Mouse (Mus musculus): ENCODE measurements around the gene Fam114a2. TPM values are rescaled to one million over a fixed set of nuclear protein-coding genes. Genes with fewer than 3 reads are reported as not detected.
"Not testable (repeated sequence)": the region's sequence is repeated elsewhere in the genome, so short reads cannot be mapped to it uniquely, and the experiment has no call there.

The Fam114a2 gene
- 52.3 and 59.1 TPM in 2 replicates for polyA plus RNA-seq (2014; fragmentation: Nextera tagmentation; extraction: Ambion mirVana)

- Histone ChIP-seq H3K4me1 (ENCODE audit: control insufficient read depth, insufficient read depth, low read length) (peaks cover 8% of the 10 kb centered on the region; the same call in 1 of the 2 replicates), H3K27me3 (ENCODE audit: control insufficient read depth, insufficient read depth, low read length) (no peaks in the 10 kb centered on the region), H3K9ac (ENCODE audit: low read length) (peak within 1 kb of the TSS; percentile 87), H3K4me2 (ENCODE audit: low read depth) (peak within 1 kb of the TSS; percentile 69), H3K9me3 (ENCODE audit: control insufficient read depth, low read length) (no peaks in the 10 kb centered on the region), H3K27ac (ENCODE audit: low read depth, low read length) (peak within 1 kb of the TSS; percentile 62; the same call in 1 of the 2 replicates), H3K36me3 (ENCODE audit: control insufficient read depth, insufficient read depth, low read length) (0 out of 2 replicates have a peak, but pooled peaks cover 2% of the 10 kb centered on the region), H3K4me3 (ENCODE audit: low read depth, low read length) (peak within 1 kb of the TSS; percentile 91)
- ATAC-seq (ENCODE audit: insufficient read depth, low FRiP score, low TSS enrichment): peak; percentile 91
- DNase-seq (ENCODE audit: low spot score): peak; percentile 91
- under 1% methylated on average over 55 of the region's 59 CpGs for WGBS
Observed at GRCm38 (mm10) chr11:57518091-57518750, at the start of gene Fam114a2, which contains the start of gene Mfap3. Gene Fam114a2 (minus strand): TSS chr11:57518617. Gene Mfap3 (plus strand): TSS chr11:57518664.

GRCm38 (mm10) chr11:57566091-57567035, 47.9 kb upstream of the Fam114a2 start:
- Histone ChIP-seq H3K4me1 (ENCODE audit: control insufficient read depth, insufficient read depth, low read length) (0 out of 2 replicates have a peak, but pooled peaks cover 2% of the 10 kb centered on the region), H3K9ac (ENCODE audit: low read length) (0 out of 2 replicates have a peak overlapping the region, but pooled peaks have one; percentile 29), H3K4me2 (ENCODE audit: low read depth) (no peak overlapping the region), H3K4me3 (ENCODE audit: low read depth, low read length) (no peak overlapping the region), H3K36me3 (ENCODE audit: control insufficient read depth, insufficient read depth, low read length) (no peaks in the 10 kb centered on the region), H3K9me3 (ENCODE audit: control insufficient read depth, low read length) (no peaks in the 10 kb centered on the region), H3K27ac (ENCODE audit: low read depth, low read length) (no peak overlapping the region), H3K27me3 (ENCODE audit: control insufficient read depth, insufficient read depth, low read length) (no peaks in the 10 kb centered on the region)
- no peak for DNase-seq (ENCODE audit: low spot score)
- no peak for ATAC-seq (ENCODE audit: insufficient read depth, low FRiP score, low TSS enrichment)
- 35% methylated on average over 18 of the region's 18 CpGs for WGBS

- DNase-seq (ENCODE audit: low spot score) (no peak), ATAC-seq (ENCODE audit: insufficient read depth, low FRiP score, low TSS enrichment) (no peak)
- no peak overlapping the region for H3K4me3 ChIP-seq (ENCODE audit: low read depth, low read length)
- H3K27ac ChIP-seq (ENCODE audit: low read depth, low read length): no peak overlapping the region
- H3K4me2 ChIP-seq (ENCODE audit: low read depth): no peak overlapping the region
- H3K36me3 ChIP-seq (ENCODE audit: control insufficient read depth, insufficient read depth, low read length): no peaks in the 10 kb centered on the region
- WGBS: 89% methylated on average over 12 of the region's 12 CpGs
- H3K27me3 ChIP-seq (ENCODE audit: control insufficient read depth, insufficient read depth, low read length): no peaks in the 10 kb centered on the region
- H3K4me1 ChIP-seq (ENCODE audit: control insufficient read depth, insufficient read depth, low read length): 0 out of 2 replicates have a peak, but pooled peaks cover 2% of the 10 kb centered on the region
- H3K9ac ChIP-seq (ENCODE audit: low read length): no peak overlapping the region
- no peaks in the 10 kb centered on the region for H3K9me3 ChIP-seq (ENCODE audit: control insufficient read depth, low read length)
Observed at GRCm38 (mm10) chr11:57564564-57564963, 46.1 kb upstream of the Fam114a2 start.

GRCm38 (mm10) chr11:57557936-57558335, 39.5 kb upstream of the Fam114a2 start:
- H3K27ac ChIP-seq (ENCODE audit: low read depth, low read length); DNase-seq (ENCODE audit: low spot score); H3K4me3 ChIP-seq (ENCODE audit: low read depth, low read length); H3K4me2 ChIP-seq (ENCODE audit: low read depth); H3K36me3 ChIP-seq (ENCODE audit: control insufficient read depth, insufficient read depth, low read length); H3K9me3 ChIP-seq (ENCODE audit: control insufficient read depth, low read length); ATAC-seq (ENCODE audit: insufficient read depth, low FRiP score, low TSS enrichment); H3K4me1 ChIP-seq (ENCODE audit: control insufficient read depth, insufficient read depth, low read length); H3K9ac ChIP-seq (ENCODE audit: low read length); H3K27me3 ChIP-seq (ENCODE audit: control insufficient read depth, insufficient read depth, low read length): not testable (repeated sequence)
- WGBS: 91% methylated on average over 9 of the region's 10 CpGs

GRCm38 (mm10) chr11:57553015-57553780, 34.8 kb upstream of the Fam114a2 start:
- no peaks in the 10 kb centered on the region for H3K9me3 ChIP-seq (ENCODE audit: control insufficient read depth, low read length)
- peak; percentile 65; the same call in 1 of the 2 replicates for ATAC-seq (ENCODE audit: insufficient read depth, low FRiP score, low TSS enrichment)
- H3K36me3 ChIP-seq (ENCODE audit: control insufficient read depth, insufficient read depth, low read length): no peaks in the 10 kb centered on the region
- H3K9ac ChIP-seq (ENCODE audit: low read length): no peak overlapping the region
- H3K4me1 ChIP-seq (ENCODE audit: control insufficient read depth, insufficient read depth, low read length): peaks cover 12% of the 10 kb centered on the region; the same call in 1 of the 2 replicates
- H3K4me2 ChIP-seq (ENCODE audit: low read depth): no peak overlapping the region
- H3K27ac ChIP-seq (ENCODE audit: low read depth, low read length): no peak overlapping the region
- H3K4me3 ChIP-seq (ENCODE audit: low read depth, low read length): no peak overlapping the region
- peak; percentile 51 for DNase-seq (ENCODE audit: low spot score)
- 35% methylated on average over 9 of the region's 9 CpGs for WGBS
- H3K27me3 ChIP-seq (ENCODE audit: control insufficient read depth, insufficient read depth, low read length): no peaks in the 10 kb centered on the region

GRCm38 (mm10) chr11:57551016-57551415, 32.6 kb upstream of the Fam114a2 start:
- Histone ChIP-seq H3K4me2 (ENCODE audit: low read depth) (no peak overlapping the region), H3K4me3 (ENCODE audit: low read depth, low read length) (no peak overlapping the region), H3K27ac (ENCODE audit: low read depth, low read length) (no peak overlapping the region), H3K4me1 (ENCODE audit: control insufficient read depth, insufficient read depth, low read length) (peaks cover 12% of the 10 kb centered on the region; the same call in 1 of the 2 replicates), H3K36me3 (ENCODE audit: control insufficient read depth, insufficient read depth, low read length) (no peaks in the 10 kb centered on the region), H3K9me3 (ENCODE audit: control insufficient read depth, low read length) (no peaks in the 10 kb centered on the region), H3K27me3 (ENCODE audit: control insufficient read depth, insufficient read depth, low read length) (no peaks in the 10 kb centered on the region), H3K9ac (ENCODE audit: low read length) (no peak overlapping the region)
- ATAC-seq (ENCODE audit: insufficient read depth, low FRiP score, low TSS enrichment): no peak
- 90% methylated on average over 8 of the region's 8 CpGs for WGBS
- DNase-seq (ENCODE audit: low spot score): no peak

GRCm38 (mm10) chr11:57550230-57550629, 31.8 kb upstream of the Fam114a2 start:
- Histone ChIP-seq H3K36me3 (ENCODE audit: control insufficient read depth, insufficient read depth, low read length) (no peaks in the 10 kb centered on the region), H3K9me3 (ENCODE audit: control insufficient read depth, low read length) (no peaks in the 10 kb centered on the region), H3K27me3 (ENCODE audit: control insufficient read depth, insufficient read depth, low read length) (no peaks in the 10 kb centered on the region), H3K4me1 (ENCODE audit: control insufficient read depth, insufficient read depth, low read length) (peaks cover 12% of the 10 kb centered on the region; the same call in 1 of the 2 replicates), H3K4me3 (ENCODE audit: low read depth, low read length) (no peak overlapping the region), H3K27ac (ENCODE audit: low read depth, low read length) (no peak overlapping the region), H3K4me2 (ENCODE audit: low read depth) (no peak overlapping the region), H3K9ac (ENCODE audit: low read length) (no peak overlapping the region)
- 93% methylated on average over 2 of the region's 2 CpGs for WGBS
- ATAC-seq (ENCODE audit: insufficient read depth, low FRiP score, low TSS enrichment): no peak
- no peak for DNase-seq (ENCODE audit: low spot score)
